ENCODE assay signal across 33 mouse cellular contexts in genomic region chr3:105669776-105670175, GRCm38 (mm10). TPM values are rescaled to one million over a fixed set of nuclear protein-coding genes. Genes with fewer than 3 reads are reported as not detected.
"Had no signal": no experiment of that assay in that cellular context is flagged by ENCODE, and none has a peak within 500 bp of the region (broad histone marks: within the 10 kb centered on the region; RNA-seq: fewer than 3 reads in every experiment).

No protein-coding gene starts in this region.

- H3K36me3 ChIP-seq: limb, embryonic 10.5 days; limb, embryonic 12.5 days; limb, embryonic 13.5 days; limb, embryonic 15.5 days; liver, embryonic 12.5 days; liver, embryonic 13.5 days; liver, embryonic 15.5 days; lung, embryonic 15.5 days; midbrain, embryonic 10.5 days; midbrain, embryonic 12.5 days; midbrain, embryonic 15.5 days; neural tube, embryonic 12.5 days; neural tube, embryonic 13.5 days had no signal

- ATAC-seq: liver, embryonic 12.5 days; liver, postnatal 0 days; lung, postnatal 0 days; midbrain, embryonic 15.5 days; midbrain, embryonic 16.5 days had no signal

- H3K4me3 ChIP-seq: limb, embryonic 10.5 days; limb, embryonic 12.5 days; limb, embryonic 13.5 days; limb, embryonic 15.5 days; liver, embryonic 12.5 days; liver, embryonic 13.5 days; liver, embryonic 15.5 days; lung, embryonic 15.5 days; megakaryocyte, embryonic 14.5 days; midbrain, embryonic 10.5 days; midbrain, embryonic 12.5 days; midbrain, embryonic 15.5 days; myocyte; neural tube, embryonic 12.5 days; neural tube, embryonic 13.5 days had no signal

- H3K9ac ChIP-seq: limb, embryonic 12.5 days; limb, embryonic 13.5 days; limb, embryonic 15.5 days; liver, embryonic 12.5 days; liver, embryonic 13.5 days; liver, embryonic 14.5 days; liver, embryonic 15.5 days; liver, postnatal 0 days; lung, embryonic 14.5 days; lung, embryonic 15.5 days; midbrain, embryonic 12.5 days; midbrain, embryonic 15.5 days; neural tube, embryonic 12.5 days; neural tube, embryonic 13.5 days had no signal

- H3K9me3 ChIP-seq: limb, embryonic 10.5 days; limb, embryonic 12.5 days; limb, embryonic 13.5 days; limb, embryonic 15.5 days; liver, embryonic 12.5 days; liver, embryonic 13.5 days; liver, embryonic 15.5 days; lung, embryonic 15.5 days; megakaryocyte, embryonic 14.5 days; midbrain, embryonic 10.5 days; midbrain, embryonic 12.5 days; midbrain, embryonic 15.5 days; neural tube, embryonic 12.5 days; neural tube, embryonic 13.5 days had no signal

- DNase-seq: left cerebral cortex, postnatal 4 days; liver; liver, embryonic 13.5 days; liver, postnatal 0 days; lung, adult 18-20 months; lung, adult 2 months; lung, embryonic 14.5 days; lung, postnatal 10 days; lung, postnatal 14 days; lung, postnatal 36 days; lung, postnatal 4 days; midbrain, embryonic 14.5 days had no signal

- H3K4me1 ChIP-seq: limb, embryonic 10.5 days; limb, embryonic 12.5 days; limb, embryonic 13.5 days; lung, embryonic 15.5 days; midbrain, embryonic 10.5 days; midbrain, embryonic 12.5 days; neural tube, embryonic 12.5 days; neural tube, embryonic 13.5 days had no signal

- H3K4me2 ChIP-seq: limb, embryonic 12.5 days; limb, embryonic 13.5 days; limb, embryonic 15.5 days; liver, embryonic 11.5 days; liver, embryonic 12.5 days; liver, embryonic 13.5 days; liver, embryonic 15.5 days; lung, embryonic 14.5 days; lung, embryonic 15.5 days; midbrain, embryonic 12.5 days; midbrain, embryonic 15.5 days; neural tube, embryonic 12.5 days; neural tube, embryonic 13.5 days had no signal

- H3K27ac ChIP-seq: limb, embryonic 10.5 days; limb, embryonic 12.5 days; limb, embryonic 13.5 days; limb, embryonic 15.5 days; liver, embryonic 12.5 days; liver, embryonic 13.5 days; liver, embryonic 14.5 days; liver, embryonic 15.5 days; lung, embryonic 15.5 days; macrophage; midbrain, embryonic 10.5 days; midbrain, embryonic 12.5 days; midbrain, embryonic 15.5 days; neural tube, embryonic 12.5 days; neural tube, embryonic 13.5 days had no signal

- H3K27me3 ChIP-seq: limb, embryonic 12.5 days; limb, embryonic 13.5 days; lung, embryonic 15.5 days; midbrain, embryonic 12.5 days; midbrain, embryonic 15.5 days; neural tube, embryonic 12.5 days; neural tube, embryonic 13.5 days had no signal

RNA-seq across cellular contexts. Expression of gene Inka2, which starts 34.6 kb away (rescaled TPM):
- total RNA-seq: megakaryocyte progenitor cell, adult 5-6 weeks; monocyte, adult 5-6 weeks had no signal
